Mouse (Mus musculus) liver, embryonic 14.5 days (tissue): Measurements from ENCODE around the gene Hoxa5. TPM values are rescaled to one million over a fixed set of nuclear protein-coding genes. Genes with fewer than 3 reads are reported as not detected.

Experiments
- ATAC-seq: fragments of 200-750 bp; cut with Nextera tagmentation; 2 replicates; pipeline ENCODE4 v1.8.0; 2017; ENCODE audit warnings: moderate number of reproducible peaks, mild to moderate bottlenecking, moderate library complexity; ENCODE audit not compliant: insufficient read depth
- DNase-seq, 3 experiments: peaks; one replicate each; pipeline ENCODE4 v3.0.0-alpha.2; 2012 to 2013; ENCODE audit warnings: low read depth in 3 of 3, low spot score in 3 of 3
- H3K27ac ChIP-seq: fragments of 300-500 bp; sonication (generic); 2 replicates; pipeline ENCODE4 v1.5.1; 2014; ENCODE audit warnings: moderate library complexity, mild to moderate bottlenecking, control low read depth, inconsistent platforms
- H3K27me3 ChIP-seq: fragments of 300-500 bp; sonication (generic); 2 replicates; pipeline ENCODE4 v1.6.1; 2014; ENCODE audit warnings: mild to moderate bottlenecking, low read length, moderate library complexity; ENCODE audit not compliant: control insufficient read depth, insufficient read depth
- H3K36me3 ChIP-seq: fragments of 300-500 bp; sonication (generic); replicated peaks from 2 replicates; pipeline ENCODE4 v1.6.1; 2014; ENCODE audit warnings: low read depth; ENCODE audit not compliant: control insufficient read depth, insufficient read depth
- H3K4me1 ChIP-seq, 2 experiments: fragments of 200-500 bp in 1 of 2; fragments of 300-500 bp in 1 of 2; sonication (generic) in 1 of 2; replicated peaks; 2 replicates each; pipeline ENCODE4 v1.6.1; 2012 to 2014; ENCODE audit warnings: antibody characterized with exemption in 1 of 2, inconsistent platforms in 1 of 2, low read length in 1 of 2; ENCODE audit not compliant: control insufficient read depth in 2 of 2, insufficient read depth in 2 of 2
- H3K4me2 ChIP-seq: fragments of 300-500 bp; sonication (generic); 2 replicates; pipeline ENCODE4 v1.6.1; 2014; ENCODE audit warnings: low read depth, mild to moderate bottlenecking, control low read depth, moderate library complexity
- H3K4me3 ChIP-seq, 2 experiments: fragments of 200-500 bp in 1 of 2; fragments of 300-500 bp in 1 of 2; sonication (generic) in 1 of 2; 2 replicates each; pipeline ENCODE4 v1.5.1; 2012 to 2014; ENCODE audit warnings: low read depth in 2 of 2, low read length in 2 of 2, mild to moderate bottlenecking in 2 of 2, control low read depth in 1 of 2, inconsistent platforms in 1 of 2, moderate library complexity in 1 of 2; ENCODE audit not compliant: insufficient read depth in 1 of 2
- H3K9ac ChIP-seq: fragments of 300-500 bp; sonication (generic); replicated peaks from 2 replicates; pipeline ENCODE4 v1.6.1; 2014; ENCODE audit warnings: mild to moderate bottlenecking, control low read depth, moderate library complexity
- H3K9me3 ChIP-seq: fragments of 300-500 bp; sonication (generic); 2 replicates; pipeline ENCODE4 v1.6.1; 2016; ENCODE audit warnings: low read length, mixed read lengths; ENCODE audit not compliant: control insufficient read depth
- CTCF ChIP-seq: IDR thresholded peaks from 2 replicates; pipeline ENCODE4 v1.5.1; 2016; ENCODE audit warnings: antibody characterized with exemption, low read depth, control low read depth
- EP300 ChIP-seq: IDR thresholded peaks from 2 replicates; pipeline ENCODE4 v1.6.1; 2016; ENCODE audit warnings: antibody characterized with exemption, low read depth
- WGBS: fragments of 180-500 bp; shearing (Covaris S2); extraction: QIAGEN DNeasy Blood & Tissue Kit; methylation state at CpG from one replicate; pipeline ENCODE4 v1.1.7; 2014; ENCODE audit not compliant: insufficient replicate concordance; 5-methylcytosine and 5-hydroxymethylcytosine counted together
- polyA plus RNA-seq, 2 experiments: library from polyadenylated mRNA; depleted of rRNA in 1 of 2; stranded (reverse) in 1 of 2; unstranded in 1 of 2; fragments of >200 nt; fragmentation: Nextera tagmentation in 1 of 2; extraction: Ambion mirVana in 1 of 2; gene quantifications; 2 replicates each; pipeline versions ENCODE4 v1.2.1 to v1.2.3; 2012 to 2014

Hoxa5 gene
- polyA plus RNA-seq, 2 experiments = 0.43 to 0.52 TPM

GRCm38 (mm10) chr6:52251177-52251879, 46.9 kb upstream of the Hoxa5 start:
- WGBS = 7% methylated on average over 7 of the region's 7 CpGs
- Histone ChIP-seq H3K4me1 (no peaks in the 10 kb centered on the region), H3K9me3 (no peaks in the 10 kb centered on the region), H3K27me3 (peaks cover 93% of the 10 kb centered on the region), H3K27ac (no peak overlapping the region), H3K4me3 (no peak overlapping the region), H3K4me2 (no peak overlapping the region), H3K9ac (no peak overlapping the region), H3K36me3 (no peaks in the 10 kb centered on the region)
- TF ChIP-seq CTCF (no peak), EP300 (no peak)
- DNase-seq (no peak), ATAC-seq (no peak)

DNA sequence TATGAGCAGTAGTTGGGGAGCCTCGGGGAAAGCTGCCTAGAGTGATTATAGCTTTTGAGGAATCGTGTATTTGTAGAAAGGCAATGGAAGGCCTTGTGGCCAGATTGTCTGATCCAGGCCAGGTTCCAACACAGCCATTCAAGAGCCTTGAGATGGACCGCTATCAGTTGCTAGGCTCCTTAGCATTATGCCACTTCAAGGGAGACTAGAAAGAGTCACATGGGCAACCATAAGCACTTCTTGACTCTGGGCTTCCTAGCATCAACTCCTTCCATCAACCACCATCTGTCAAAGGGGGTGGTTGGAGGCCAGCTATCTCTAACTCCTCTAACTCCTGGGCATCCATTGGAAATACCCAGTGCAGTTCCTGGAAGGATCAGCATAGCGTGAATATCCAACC, 45.4 kb upstream of the Hoxa5 start:
- DNase-seq (no peak), ATAC-seq (no peak)
- peaks cover 95% of the 10 kb centered on the region for H3K27me3 ChIP-seq
- no peak overlapping the region for H3K4me3 ChIP-seq
- H3K4me2 ChIP-seq = no peak overlapping the region
- H3K9me3 ChIP-seq = no peaks in the 10 kb centered on the region
- H3K4me1 ChIP-seq = no peaks in the 10 kb centered on the region
- H3K36me3 ChIP-seq = no peaks in the 10 kb centered on the region
- H3K27ac ChIP-seq = no peak overlapping the region
- TF ChIP-seq EP300 (no peak), CTCF (no peak)
- 0% methylated on average over 4 of the region's 4 CpGs for WGBS
- H3K9ac ChIP-seq = no peak overlapping the region

- under 1% methylated on average over 16 of the region's 16 CpGs for WGBS
Observed at GRCm38 (mm10) chr6:52249415-52249738, 45.0 kb upstream of the Hoxa5 start.

GRCm38 (mm10) chr6:52248638-52249414, 44.4 kb upstream of the Hoxa5 start:
- H3K27me3 ChIP-seq = peaks cover 98% of the 10 kb centered on the region
- no peak overlapping the region for H3K27ac ChIP-seq
- DNase-seq (no peak), ATAC-seq (no peak)
- no peak overlapping the region for H3K4me3 ChIP-seq
- H3K9ac ChIP-seq = no peak overlapping the region
- no peaks in the 10 kb centered on the region for H3K4me1 ChIP-seq
- 1% methylated on average over 27 of the region's 27 CpGs for WGBS
- TF ChIP-seq CTCF = no peak
- no peak for TF ChIP-seq EP300
- H3K9me3 ChIP-seq = no peaks in the 10 kb centered on the region
- H3K36me3 ChIP-seq = no peaks in the 10 kb centered on the region
- H3K4me2 ChIP-seq = no peak overlapping the region

More at GRCm38 (mm10) chr6:52249415-52249738, 45.0 kb upstream of the Hoxa5 start:
- TF ChIP-seq EP300 = no peak
- no peak for TF ChIP-seq CTCF
- Histone ChIP-seq H3K4me3 (no peak overlapping the region), H3K9me3 (no peaks in the 10 kb centered on the region), H3K36me3 (no peaks in the 10 kb centered on the region), H3K4me1 (no peaks in the 10 kb centered on the region), H3K9ac (no peak overlapping the region), H3K4me2 (no peak overlapping the region), H3K27me3 (peaks cover 98% of the 10 kb centered on the region), H3K27ac (no peak overlapping the region)
- no peak for DNase-seq
- ATAC-seq = no peak
